Mouse (Mus musculus) right cerebral cortex, adult 2 months (tissue): ENCODE measurements at regions not wholly inside any gene's neighbourhood (a gene's known extent, or its start where the extent isn't known, plus 50 kb on each side); places are given as distances from the start of the nearest gene placed in this dataset.

ENCODE experiments used
- DNase-seq, 2 experiments: peaks; one replicate each; pipeline ENCODE4 v3.0.0; 2021 to 2022; ENCODE audit warnings: low spot score in 2 of 2

GRCm38 (mm10) chr14:68240146-68240545 lies 1054.0 kb downstream of the Synb start:
- no peak for DNase-seq

- no peak for DNase-seq
Observed at GRCm38 (mm10) chr14:68224152-68224551, 1069.9 kb downstream of the Synb start.

GRCm38 (mm10) chr14:68219025-68219595 lies 1075.0 kb downstream of the Synb start:
- DNase-seq: no peak

DNA sequence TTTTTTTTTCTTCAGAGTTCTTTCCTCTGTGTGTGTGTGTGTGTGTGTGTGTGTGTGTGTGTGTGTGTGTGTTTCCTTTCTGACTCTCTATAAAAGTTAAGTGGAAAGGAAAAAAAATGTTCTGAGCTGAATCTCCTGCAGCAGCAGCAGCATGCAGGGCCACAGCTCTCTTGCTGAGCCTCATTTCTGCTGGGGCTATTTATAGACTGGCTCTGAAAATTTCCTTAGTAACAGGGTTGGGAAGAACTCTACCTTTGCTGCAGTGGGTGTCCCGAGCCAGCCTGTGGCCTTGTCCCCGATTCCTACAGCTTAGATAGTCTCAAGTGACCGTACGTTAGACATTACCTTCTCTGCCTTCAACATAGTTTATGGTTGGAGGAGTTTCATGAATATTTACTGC lies 1075.6 kb downstream of the Synb start:
- DNase-seq: peak in 1 of 2 experiments; percentile 23

DNA sequence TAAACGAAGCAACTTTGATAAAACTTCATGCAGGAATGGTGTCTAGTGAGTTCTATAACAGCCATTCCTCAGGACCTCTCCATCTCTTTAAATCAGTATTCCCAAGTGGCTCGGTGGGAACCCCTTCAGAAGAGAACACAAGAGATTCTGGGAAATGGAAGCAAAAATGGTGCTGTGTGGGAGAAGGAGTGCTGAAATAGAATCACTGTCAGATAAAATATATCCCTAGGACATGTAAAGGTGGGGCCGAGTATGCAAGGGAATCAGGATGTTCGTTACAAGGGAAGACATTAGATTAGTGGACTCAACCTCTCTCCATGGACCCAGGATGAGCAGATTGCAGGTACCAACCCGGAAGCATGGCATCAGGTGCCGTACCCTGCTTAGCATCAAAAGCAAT lies 1076.1 kb downstream of the Synb start:
- peak in 1 of 2 experiments; percentile 14 for DNase-seq

DNA sequence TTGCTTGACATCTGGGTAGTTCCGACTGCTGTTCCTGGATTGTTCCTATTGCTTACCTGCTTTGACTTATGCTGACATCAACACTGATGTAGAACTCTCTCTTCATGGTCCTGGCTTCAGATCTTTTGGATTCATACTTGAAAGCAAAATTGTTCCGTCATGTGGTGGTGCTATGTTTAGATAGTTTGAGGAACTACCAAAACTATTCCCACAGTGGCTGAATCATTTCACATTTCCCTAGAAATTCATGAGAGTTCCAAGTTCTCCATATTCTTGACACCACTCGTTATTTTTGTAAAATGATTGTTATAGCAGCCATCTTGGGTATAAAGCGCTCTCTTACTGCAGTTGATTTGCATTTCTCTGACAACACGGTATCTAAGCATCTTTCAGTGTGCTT lies 1080.2 kb downstream of the Synb start:
- no peak for DNase-seq

GRCm38 (mm10) chr14:68198802-68199201 lies 1095.3 kb downstream of the Synb start:
- DNase-seq: peak in 1 of 2 experiments; percentile 3

GRCm38 (mm10) chr14:68197470-68197800 lies 1096.7 kb downstream of the Synb start:
- no peak for DNase-seq

GRCm38 (mm10) chr14:68196762-68197469 lies 1097.2 kb downstream of the Synb start:
- no peak for DNase-seq

DNA sequence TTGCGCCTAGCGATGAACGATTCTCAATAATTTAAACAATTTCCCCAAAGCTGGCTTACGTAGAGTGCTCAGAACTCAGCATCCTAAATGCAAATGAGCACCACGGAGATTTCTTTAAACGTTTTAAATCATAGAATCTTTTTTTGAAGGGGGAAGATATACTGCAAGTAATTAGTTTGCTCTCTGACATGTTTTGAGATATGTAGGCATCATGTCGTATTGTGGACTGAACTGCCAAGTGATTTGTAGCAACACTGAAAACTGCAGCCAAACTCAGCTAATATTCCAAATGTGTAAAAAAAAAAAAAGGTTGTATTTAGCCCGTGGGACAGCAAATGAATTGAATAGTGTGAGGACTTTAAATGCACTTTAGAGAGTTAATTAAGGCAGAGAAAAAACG lies 1097.9 kb downstream of the Synb start:
- DNase-seq: no peak

GRCm38 (mm10) chr14:68189876-68190275 lies 1104.2 kb downstream of the Synb start:
- DNase-seq: no peak

DNA sequence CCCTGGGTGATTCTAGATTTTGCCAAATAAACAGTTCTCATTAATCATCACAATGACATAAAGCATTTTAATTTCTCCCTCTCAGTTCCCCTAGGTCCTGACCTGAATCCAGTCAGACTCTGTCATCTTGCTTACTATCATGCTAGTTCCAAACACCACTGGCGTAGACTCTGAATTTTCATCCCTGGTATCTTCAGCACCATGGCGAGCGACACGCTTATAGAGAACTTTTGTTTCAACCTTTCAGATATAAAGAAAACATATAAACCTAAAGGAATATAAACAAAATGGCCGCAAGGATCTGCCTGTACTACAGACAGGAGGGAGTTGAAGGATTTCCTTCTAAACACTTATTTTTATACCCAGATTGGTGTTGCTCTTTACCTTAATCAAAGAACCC lies 1105.8 kb downstream of the Synb start:
- DNase-seq: no peak

DNA sequence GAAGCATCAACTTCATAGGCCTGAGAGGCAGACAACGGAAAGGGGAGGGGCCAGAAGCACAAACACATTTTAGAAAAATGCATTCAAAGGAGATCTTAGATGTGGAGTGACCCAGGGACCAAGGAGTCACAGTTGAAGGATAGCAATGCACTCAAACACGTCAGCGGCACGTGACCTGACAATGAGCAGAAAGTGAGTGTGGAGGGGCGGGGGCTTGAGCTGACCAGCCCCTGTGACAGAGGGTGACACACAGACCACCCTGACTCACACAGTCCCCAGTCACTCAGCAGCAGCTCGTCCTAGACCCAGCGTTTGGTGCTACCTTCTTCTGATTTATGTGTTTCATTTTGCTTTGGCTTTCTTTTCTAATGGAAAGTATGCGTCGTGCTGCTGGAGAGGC lies 1111.5 kb downstream of the Synb start:
- DNase-seq: no peak

- DNase-seq: no peak
Observed at GRCm38 (mm10) chr14:68181168-68181567, 1112.9 kb downstream of the Synb start.
